Mouse (Mus musculus): Measurements from ENCODE around the gene Rec8. TPM values are rescaled to one million over a fixed set of nuclear protein-coding genes. Genes with fewer than 3 reads are reported as not detected.

The Rec8 gene
- polyA plus RNA-seq, 2 experiments from 2014 or later: 1.3 to 1.9 TPM

GRCm38 (mm10) chr14:55596036-55596690 lies 21.7 kb upstream of the Rec8 start:
- ATAC-seq: no peak

- no peak for ATAC-seq
Measured at GRCm38 (mm10) chr14:55598521-55599390, 19.1 kb upstream of the Rec8 start.

- no peak for ATAC-seq
Measured at GRCm38 (mm10) chr14:55603271-55603632, 14.6 kb upstream of the Rec8 start, which contains the start of gene Irf9. Irf9 (plus strand) TSS chr14:55603571.

GRCm38 (mm10) chr14:55603633-55604576 lies 13.9 kb upstream of the Rec8 start:
- ATAC-seq: peak; percentile 90

- no peak for ATAC-seq
Measured at GRCm38 (mm10) chr14:55604823-55605222, 13.0 kb upstream of the Rec8 start.

- ATAC-seq: no peak
Measured at GRCm38 (mm10) chr14:55605743-55606459, 11.9 kb upstream of the Rec8 start.

- no peak for ATAC-seq
Measured at GRCm38 (mm10) chr14:55608339-55608738, 9.5 kb upstream of the Rec8 start.

- no peak for ATAC-seq
Measured at GRCm38 (mm10) chr14:55613346-55613745, 4.5 kb upstream of the Rec8 start.

GRCm38 (mm10) chr14:55614565-55615178 lies 3.2 kb upstream of the Rec8 start:
- no peak for ATAC-seq

GRCm38 (mm10) chr14:55615876-55616275 lies 2.0 kb upstream of the Rec8 start:
- ATAC-seq: no peak

- no peak for ATAC-seq
Measured at GRCm38 (mm10) chr14:55616844-55617243, 993 bp upstream of the Rec8 start.

- ATAC-seq: no peak
Measured at GRCm38 (mm10) chr14:55618486-55619195, 804 bp downstream of the Rec8 start.

- no peak for ATAC-seq
Measured at GRCm38 (mm10) chr14:55628077-55628827, 10.4 kb downstream of the Rec8 start.

GRCm38 (mm10) chr14:55629312-55629711 lies 11.5 kb downstream of the Rec8 start:
- ATAC-seq: peak; percentile 72

GRCm38 (mm10) chr14:55634874-55635522 lies 17.2 kb downstream of the Rec8 start:
- ATAC-seq: no peak

- peak; percentile 99 for ATAC-seq
Measured at GRCm38 (mm10) chr14:55635523-55636007, 17.7 kb downstream of the Rec8 start, which contains the start of gene Ipo4. Ipo4 (minus strand) TSS chr14:55635957.

GRCm38 (mm10) chr14:55637795-55638194 lies 20.0 kb downstream of the Rec8 start, which contains the start of gene Gm49378:
Gm49378 (minus strand) TSS chr14:55637895.
- ATAC-seq: no peak

- ATAC-seq: no peak
Measured at GRCm38 (mm10) chr14:55640816-55641215, 23.0 kb downstream of the Rec8 start.

GRCm38 (mm10) chr14:55641291-55641690 lies 23.5 kb downstream of the Rec8 start:
- no peak for ATAC-seq

Data from activated CD4-positive, CD25-positive, alpha-beta regulatory T cell, adult 4 months (primary cell).